Mouse (Mus musculus) heart, postnatal 10 days (tissue): ENCODE results near the gene Olfr287. TPM values are rescaled to one million over a fixed set of nuclear protein-coding genes. Genes with fewer than 3 reads are reported as not detected.

ENCODE experiments used
- DNase-seq, 2 experiments: peaks; one replicate each; pipeline ENCODE4 v3.0.0; 2021
- intact Hi-C: fragments of 180-260 bp; cut with DNase I; formaldehyde crosslinking; loops from one replicate; pipeline ENCODE4 v1.15.1; 2025
- total RNA-seq, 2 experiments: library from RNA; stranded (reverse); gene quantifications; 2 replicates each; pipeline ENCODE4 v1.2.3; 2021

Gene Olfr287
- total RNA-seq: not detected

DNA sequence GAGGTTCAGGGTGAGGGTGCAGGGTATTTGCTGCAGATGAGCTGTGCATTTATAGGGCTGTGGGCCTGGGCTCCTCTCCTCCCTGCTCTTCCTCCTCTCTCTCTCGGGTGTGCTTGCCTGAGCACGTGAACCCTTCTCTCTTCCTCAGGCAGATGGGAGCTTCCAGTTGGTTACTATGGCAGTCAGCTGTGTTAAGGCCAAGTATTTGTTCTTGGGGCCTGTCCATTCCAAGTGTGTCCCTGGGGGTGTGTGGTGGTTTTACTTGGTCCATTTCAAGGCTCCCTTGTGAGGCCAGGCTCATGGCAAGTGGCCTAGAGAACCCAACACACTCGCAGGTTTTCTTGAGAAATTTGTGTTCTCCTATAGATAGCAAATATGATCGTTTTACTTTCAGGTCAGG, at the start of gene Olfr287, which contains the start of gene Gm44579:
Olfr287 (minus strand) TSS at position 180 of the 400 bp plus-strand sequence.
Gm44579 (minus strand) TSS at position 101 of the 400 bp plus-strand sequence.
- no peak for DNase-seq
- intact Hi-C loops: no loop called here

GRCm38 (mm10) chr15:98257776-98258175, 36.9 kb upstream of the Olfr287 start:
- intact Hi-C loops: no loop called here
- no peak for DNase-seq

DNA sequence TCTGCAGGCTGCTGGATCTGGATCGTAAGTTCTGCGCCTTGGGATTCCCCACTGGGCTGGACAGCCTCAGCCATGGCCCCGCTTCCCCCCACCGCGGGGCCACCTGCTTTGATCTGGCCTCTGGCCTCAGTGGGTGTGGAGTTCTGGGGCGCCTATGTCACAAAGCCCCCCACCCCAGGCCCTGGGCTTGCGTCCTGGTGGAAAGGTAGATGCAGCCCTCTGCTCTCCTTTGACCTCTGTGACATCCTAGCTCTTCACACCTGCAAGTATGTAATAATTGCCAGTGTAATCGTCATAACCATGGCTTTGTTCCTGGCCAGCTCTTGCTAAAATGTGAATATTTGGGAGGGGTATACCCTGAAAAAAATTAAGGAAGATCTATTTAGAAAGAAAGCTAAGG, 36.3 kb upstream of the Olfr287 start, which contains the start of gene H1fnt:
H1fnt (minus strand) TSS at position 101 of the 400 bp plus-strand sequence.
- intact Hi-C loops: no loop called here
- DNase-seq: no peak

GRCm38 (mm10) chr15:98256271-98256670, 35.4 kb upstream of the Olfr287 start:
- DNase-seq: peak in 1 of 2 experiments; percentile 3
- intact Hi-C loops: no loop called here

GRCm38 (mm10) chr15:98235442-98235841, 14.6 kb upstream of the Olfr287 start:
- intact Hi-C loops: no loop called here

GRCm38 (mm10) chr15:98234350-98234749, 13.5 kb upstream of the Olfr287 start, which contains the start of gene Olfr286:
Gene Olfr286, minus strand, starts transcription at chr15:98234450.
- DNase-seq: no peak
- intact Hi-C loops: no loop called here

More at GRCm38 (mm10) chr15:98235442-98235841, 14.6 kb upstream of the Olfr287 start:
- no peak for DNase-seq

DNA sequence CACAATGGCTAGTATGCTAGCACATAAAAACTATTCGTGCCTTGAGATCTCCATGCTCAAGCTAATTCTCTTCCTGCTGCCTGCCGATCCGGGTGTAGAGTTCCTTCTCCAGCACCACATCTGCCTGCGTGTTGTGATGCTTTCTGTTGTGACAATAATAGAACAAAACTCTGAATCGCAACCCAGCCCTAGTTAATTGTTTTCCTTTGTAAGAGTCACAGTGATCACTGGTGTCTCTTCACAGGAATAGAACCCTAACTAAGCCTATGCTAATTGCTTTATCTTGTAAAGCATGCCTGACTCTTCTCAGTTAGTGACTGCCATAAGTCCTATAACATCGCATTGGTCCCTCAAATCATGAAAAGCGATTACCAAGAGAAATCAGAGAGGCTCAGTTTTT, 5.2 kb upstream of the Olfr287 start:
- DNase-seq: no peak
- intact Hi-C loops: no loop called here

GRCm38 (mm10) chr15:98225610-98226009, 4.8 kb upstream of the Olfr287 start:
- intact Hi-C loops: no loop called here
- DNase-seq: no peak

GRCm38 (mm10) chr15:98222377-98222776, 1.5 kb upstream of the Olfr287 start:
- no peak for DNase-seq
- intact Hi-C loops: no loop called here

DNA sequence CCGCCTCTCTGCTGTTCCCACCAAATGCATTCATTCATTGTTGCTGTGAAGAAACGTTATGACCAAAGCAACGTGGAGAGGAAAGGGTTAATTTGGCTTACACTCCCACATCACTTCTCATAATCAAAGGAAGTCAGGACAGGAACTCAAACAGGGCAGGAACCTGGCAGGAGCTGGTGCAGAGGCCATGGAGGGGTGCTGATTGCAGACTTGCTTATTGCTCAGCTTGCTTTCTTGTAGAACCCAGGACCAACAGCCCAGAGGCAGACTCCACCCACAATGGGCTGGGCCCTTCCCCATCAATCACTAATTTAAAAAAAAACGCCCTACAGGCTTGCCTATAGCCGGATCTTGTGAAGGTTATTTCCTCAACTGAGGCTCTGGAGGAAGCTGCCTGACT, 6.7 kb downstream of the Olfr287 start:
- DNase-seq: no peak
- intact Hi-C loops: no loop called here

- peak in 1 of 2 experiments; percentile 1 for DNase-seq
- intact Hi-C loops: no loop called here
Observed at GRCm38 (mm10) chr15:98213336-98213870, 7.5 kb downstream of the Olfr287 start.

- DNase-seq: no peak
- intact Hi-C loops: no loop called here
Observed at GRCm38 (mm10) chr15:98209676-98210075, 11.2 kb downstream of the Olfr287 start.

- no peak for DNase-seq
- intact Hi-C loops: no loop called here
Observed at GRCm38 (mm10) chr15:98195442-98195841, 25.4 kb downstream of the Olfr287 start, which contains the start of gene Olfr288. Gene Olfr288, minus strand, starts transcription at chr15:98195542.

DNA sequence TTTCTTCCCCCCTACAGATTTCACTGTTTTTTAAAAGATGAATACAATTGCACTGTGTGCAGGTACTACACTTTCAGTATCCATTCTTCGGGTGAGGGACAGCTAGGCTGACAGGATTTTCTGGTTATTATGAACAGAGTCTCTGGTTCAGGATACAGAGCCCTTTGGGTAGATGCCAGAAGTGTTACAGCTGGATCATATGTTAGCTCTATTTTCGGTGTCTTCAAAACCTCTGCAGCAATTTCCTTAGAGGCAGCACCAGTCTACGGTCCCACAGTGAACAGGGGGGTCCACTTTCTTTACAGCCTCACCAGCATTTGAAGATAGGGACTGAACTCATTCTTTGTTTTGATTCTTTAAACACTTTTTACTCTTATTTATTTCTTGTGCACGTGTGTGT, 36.4 kb downstream of the Olfr287 start:
- intact Hi-C loops: loop anchor here (5.0 kb wide), 1 partner anchor 293 kb away; no protein-coding TSS in a partner anchor
- DNase-seq: no peak

GRCm38 (mm10) chr15:98181856-98182570, 38.8 kb downstream of the Olfr287 start:
- intact Hi-C loops: loop anchor here (1.0 to 5.0 kb wide), 2 partner anchors 207 to 295 kb away; no protein-coding TSS in a partner anchor
- DNase-seq: no peak

- peak; percentile 97 to 98 for DNase-seq
- intact Hi-C loops: loop anchor here (1.0 to 5.0 kb wide), 2 partner anchors 208 to 296 kb away; no protein-coding TSS in a partner anchor
Observed at GRCm38 (mm10) chr15:98181132-98181711, 39.6 kb downstream of the Olfr287 start.

GRCm38 (mm10) chr15:98180567-98181131, 40.2 kb downstream of the Olfr287 start:
- intact Hi-C loops: loop anchor here (1.0 to 5.0 kb wide), 2 partner anchors 209 to 297 kb away; no protein-coding TSS in a partner anchor
- DNase-seq: no peak

DNA sequence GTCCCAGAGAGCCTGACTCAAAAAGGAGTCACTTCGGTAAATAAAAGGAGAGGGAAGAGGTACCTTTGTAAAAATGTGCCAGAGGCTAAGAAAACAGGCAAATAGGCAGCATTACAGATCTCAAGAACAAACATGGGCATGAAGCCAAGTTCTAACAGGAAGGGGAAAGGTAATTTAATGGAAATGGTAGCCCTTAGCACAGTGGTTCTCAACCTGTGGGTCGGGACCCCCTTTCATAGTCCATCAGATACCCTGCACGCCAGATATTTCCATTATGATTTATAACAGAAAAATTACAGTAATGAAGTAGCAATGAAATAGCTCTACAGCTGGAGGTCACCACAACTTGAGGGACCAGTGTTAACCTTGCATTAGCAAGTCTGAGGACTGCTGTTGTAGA, 43.5 kb downstream of the Olfr287 start:
- intact Hi-C loops: no loop called here

DNA sequence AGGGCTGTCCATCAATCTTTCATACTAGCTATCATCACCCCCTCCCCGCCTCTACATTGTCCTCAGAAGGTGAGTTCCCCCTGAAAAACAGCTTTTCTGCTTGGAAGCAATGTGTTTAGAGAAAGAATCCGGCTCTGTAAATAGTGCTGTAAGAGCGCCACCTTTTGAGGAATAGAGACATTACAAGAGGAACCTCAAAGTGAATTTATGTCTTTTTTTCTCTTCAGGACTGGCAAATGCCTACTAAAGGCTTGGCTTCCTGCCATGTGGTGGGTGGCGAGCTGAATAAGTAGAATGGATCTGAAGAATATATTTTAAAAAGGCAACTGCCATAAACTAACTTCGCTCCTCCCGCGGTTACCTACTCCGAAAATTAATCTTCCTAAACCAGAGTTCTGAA, 47.0 kb downstream of the Olfr287 start:
- DNase-seq: peak; percentile 40 to 69
- intact Hi-C loops: loop anchor here (5.0 kb wide), 1 partner anchor 82 kb away; the partner anchor contains the start of genes Pfkm and Senp1

More for the DNA sequence above, 43.5 kb downstream of the Olfr287 start:
- no peak for DNase-seq

- intact Hi-C loops: loop anchor here (5.0 kb wide), 1 partner anchor 80 kb away; the partner anchor contains the start of genes Pfkm and Senp1
- DNase-seq: no peak
Observed at GRCm38 (mm10) chr15:98172113-98172512, 48.7 kb downstream of the Olfr287 start.

DNA sequence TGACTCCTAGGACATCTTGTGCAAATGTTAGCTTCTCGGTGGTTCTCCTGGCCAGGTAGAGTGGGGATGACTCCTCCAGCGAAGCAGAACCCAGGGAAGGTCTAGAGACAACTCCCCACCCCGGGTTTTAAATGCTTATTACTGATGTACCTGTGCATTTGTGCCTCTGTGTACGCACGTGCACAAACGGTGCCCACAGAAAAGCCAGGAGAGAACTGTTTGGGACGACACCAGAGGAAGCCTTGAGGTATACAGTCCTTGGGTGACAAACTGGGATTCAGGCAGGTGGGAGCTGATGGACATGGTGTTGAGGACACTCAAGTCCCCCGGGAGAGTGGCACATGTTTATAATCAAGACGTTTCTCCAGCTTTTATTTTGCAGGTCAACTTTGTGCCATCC, 49.9 kb downstream of the Olfr287 start:
- DNase-seq: no peak
- intact Hi-C loops: loop anchor here (5.0 kb wide), 1 partner anchor 79 kb away; the partner anchor contains the start of genes Pfkm and Senp1
